Mouse (Mus musculus) liver, embryonic 16.5 days (tissue): ENCODE data around the gene Smtn. TPM values are rescaled to one million over a fixed set of nuclear protein-coding genes. Genes with fewer than 3 reads are reported as not detected.

ENCODE experiments used
- ATAC-seq: fragments of 200-750 bp; cut with Nextera tagmentation; 2 replicates; pipeline ENCODE4 v1.8.0; 2017; ENCODE audit warnings: low read depth, mild to moderate bottlenecking, moderate number of reproducible peaks, moderate library complexity
- H3K27ac ChIP-seq: fragments of 300-500 bp; sonication (generic); 2 replicates; pipeline ENCODE4 v1.5.1; 2014; ENCODE audit warnings: mild to moderate bottlenecking, low read length
- H3K27me3 ChIP-seq: fragments of 300-500 bp; sonication (generic); 2 replicates; pipeline ENCODE4 v1.6.1; 2014; ENCODE audit warnings: low read depth, low read length, mixed read lengths; ENCODE audit not compliant: control insufficient read depth, insufficient read depth
- H3K36me3 ChIP-seq: fragments of 300-500 bp; sonication (generic); 2 replicates; pipeline ENCODE4 v1.6.1; 2014; ENCODE audit warnings: mild to moderate bottlenecking; ENCODE audit not compliant: control insufficient read depth, insufficient read depth
- H3K4me1 ChIP-seq: fragments of 300-500 bp; sonication (generic); 2 replicates; pipeline ENCODE4 v1.6.1; 2014; ENCODE audit warnings: low read depth, low read length, mixed read lengths; ENCODE audit not compliant: control insufficient read depth
- H3K4me2 ChIP-seq: fragments of 300-500 bp; sonication (generic); 2 replicates; pipeline ENCODE4 v1.6.1; 2014; ENCODE audit warnings: low read depth, low read length, mixed read lengths
- H3K4me3 ChIP-seq: fragments of 300-500 bp; sonication (generic); 2 replicates; pipeline ENCODE4 v1.5.1; 2014; ENCODE audit warnings: low read depth, mild to moderate bottlenecking, low read length
- H3K9ac ChIP-seq: fragments of 300-500 bp; sonication (generic); 2 replicates; pipeline ENCODE4 v1.6.1; 2014; ENCODE audit warnings: low read depth, low read length
- H3K9me3 ChIP-seq: fragments of 300-500 bp; sonication (generic); replicated peaks from 2 replicates; pipeline ENCODE4 v1.6.1; 2016; ENCODE audit warnings: low read length; ENCODE audit not compliant: control insufficient read depth
- whole genome bisulfite sequencing: fragments of 180-500 bp; shearing (Covaris S2); extraction: QIAGEN DNeasy Blood & Tissue Kit; methylation state at CpG from one replicate; pipeline ENCODE4 v1.1.7; 2014; ENCODE audit not compliant: insufficient replicate concordance; 5-methylcytosine and 5-hydroxymethylcytosine counted together
- polyA plus RNA-seq: library from polyadenylated mRNA; unstranded; fragments of >200 nt; fragmentation: Nextera tagmentation; extraction: Ambion mirVana; gene quantifications from 2 replicates; pipeline ENCODE4 v1.2.1, GENCODE M21; 2015

The Smtn gene
- polyA plus RNA-seq, 1 experiment from 2014 or later = 16.7 TPM

GRCm38 (mm10) chr11:3510321-3510720 is 30.1 kb downstream of the Smtn start:
- 9% methylated on average over 2 of the region's 2 CpGs for WGBS
- no peak overlapping the region for H3K4me2 ChIP-seq
- H3K27me3 ChIP-seq = peaks cover 6% of the 10 kb centered on the region

GRCm38 (mm10) chr11:3509181-3510085 is 31.0 kb downstream of the Smtn start:
- Histone ChIP-seq H3K4me1 (peaks cover 7% of the 10 kb centered on the region), H3K27ac (no peak overlapping the region), H3K9ac (no peak overlapping the region), H3K36me3 (no peaks in the 10 kb centered on the region), H3K27me3 (no peaks in the 10 kb centered on the region), H3K4me3 (no peak overlapping the region), H3K4me2 (no peak overlapping the region), H3K9me3 (no peaks in the 10 kb centered on the region)
- ATAC-seq = no peak
- 48% methylated on average over 8 of the region's 8 CpGs for WGBS

More at GRCm38 (mm10) chr11:3510321-3510720, 30.1 kb downstream of the Smtn start:
- Histone ChIP-seq H3K9ac (no peak overlapping the region), H3K27ac (no peak overlapping the region), H3K36me3 (no peaks in the 10 kb centered on the region), H3K4me3 (no peak overlapping the region), H3K4me1 (peaks cover 15% of the 10 kb centered on the region), H3K9me3 (no peaks in the 10 kb centered on the region)
- ATAC-seq = no peak; the same call in 1 of the 2 replicates

GRCm38 (mm10) chr11:3508226-3508625 is 32.2 kb downstream of the Smtn start:
- ATAC-seq = no peak

GRCm38 (mm10) chr11:3503755-3504693 is 36.4 kb downstream of the Smtn start:
- Histone ChIP-seq H3K9me3 (no peaks in the 10 kb centered on the region), H3K4me3 (peak overlapping the region; percentile 28), H3K4me2 (no peak overlapping the region), H3K36me3 (no peaks in the 10 kb centered on the region), H3K4me1 (peaks cover 5% of the 10 kb centered on the region), H3K9ac (no peak overlapping the region), H3K27ac (no peak overlapping the region), H3K27me3 (no peaks in the 10 kb centered on the region)
- WGBS = 43% methylated on average over 11 of the region's 11 CpGs
- no peak for ATAC-seq

More at GRCm38 (mm10) chr11:3508226-3508625, 32.2 kb downstream of the Smtn start:
- Histone ChIP-seq H3K4me1 (peaks cover 7% of the 10 kb centered on the region), H3K27ac (no peak overlapping the region), H3K9me3 (no peaks in the 10 kb centered on the region), H3K36me3 (no peaks in the 10 kb centered on the region), H3K4me2 (no peak overlapping the region), H3K4me3 (no peak overlapping the region), H3K9ac (no peak overlapping the region), H3K27me3 (no peaks in the 10 kb centered on the region)
- 9% methylated on average over 7 of the region's 7 CpGs for WGBS

- no peak for ATAC-seq
- WGBS = 71% methylated on average over 18 of the region's 18 CpGs
Observed at GRCm38 (mm10) chr11:3502459-3503072, 37.8 kb downstream of the Smtn start.

GRCm38 (mm10) chr11:3502057-3502456 is 38.4 kb downstream of the Smtn start:
- no peaks in the 10 kb centered on the region for H3K27me3 ChIP-seq
- H3K4me1 ChIP-seq = no peaks in the 10 kb centered on the region
- no peaks in the 10 kb centered on the region for H3K9me3 ChIP-seq
- no peak overlapping the region for H3K9ac ChIP-seq
- WGBS = 71% methylated on average over 17 of the region's 17 CpGs
- H3K4me2 ChIP-seq = no peak overlapping the region
- H3K36me3 ChIP-seq = no peaks in the 10 kb centered on the region
- ATAC-seq = no peak
- H3K4me3 ChIP-seq = no peak overlapping the region
- no peak overlapping the region for H3K27ac ChIP-seq

More at GRCm38 (mm10) chr11:3502459-3503072, 37.8 kb downstream of the Smtn start:
- H3K9me3 ChIP-seq = no peaks in the 10 kb centered on the region
- no peak overlapping the region for H3K9ac ChIP-seq
- no peak overlapping the region for H3K27ac ChIP-seq
- H3K27me3 ChIP-seq = no peaks in the 10 kb centered on the region
- no peak overlapping the region for H3K4me3 ChIP-seq
- H3K4me2 ChIP-seq = no peak overlapping the region
- no peaks in the 10 kb centered on the region for H3K4me1 ChIP-seq
- no peaks in the 10 kb centered on the region for H3K36me3 ChIP-seq

- Histone ChIP-seq H3K4me3 (no peak overlapping the region), H3K4me1 (no peaks in the 10 kb centered on the region), H3K36me3 (no peaks in the 10 kb centered on the region), H3K9me3 (no peaks in the 10 kb centered on the region), H3K27me3 (no peaks in the 10 kb centered on the region), H3K4me2 (no peak overlapping the region), H3K27ac (no peak overlapping the region), H3K9ac (no peak overlapping the region)
- ATAC-seq = no peak
- WGBS = 63% methylated on average over 1 of the region's 1 CpGs
Observed at GRCm38 (mm10) chr11:3497296-3497695, 43.1 kb downstream of the Smtn start.

GRCm38 (mm10) chr11:3496756-3497155 is 43.7 kb downstream of the Smtn start:
- no peaks in the 10 kb centered on the region for H3K4me1 ChIP-seq
- H3K9ac ChIP-seq = no peak overlapping the region
- no peak overlapping the region for H3K4me2 ChIP-seq
- no peaks in the 10 kb centered on the region for H3K36me3 ChIP-seq
- no peak overlapping the region for H3K27ac ChIP-seq
- WGBS = 58% methylated on average over 5 of the region's 5 CpGs
- H3K27me3 ChIP-seq = no peaks in the 10 kb centered on the region
- no peak overlapping the region for H3K4me3 ChIP-seq
- H3K9me3 ChIP-seq = no peaks in the 10 kb centered on the region
- no peak for ATAC-seq
